Mouse (Mus musculus): ENCODE data around the gene Calr4.

GRCm38 (mm10) chr4:109224762-109225552 is 9.3 kb upstream of the Calr4 start:
- TF ChIP-seq CTCF (conservative IDR thresholded peaks at IDR 0.05 in 1 of 2, IDR thresholded peaks at IDR 0.05 in 1 of 2; ENCODE audit: low read depth in 2 of 2, low read length in 2 of 2) (no peak), POLR2A (IDR thresholded peaks at IDR 0.05; ENCODE audit: low read depth, low read length) (no peak), MAFK (IDR thresholded peaks at IDR 0.05; ENCODE audit: insufficient replicate concordance, low read length) (no peak), USF1 (IDR thresholded peaks at IDR 0.05; ENCODE audit: low read depth, low read length) (no peak), RAD21 (IDR thresholded peaks at IDR 0.05; ENCODE audit: low read depth, low read length) (no peak), EP300 (IDR thresholded peaks at IDR 0.05; ENCODE audit: low read length) (no peak)
